Comparison of ENCODE assay signal across 28 mouse cellular contexts in the genomic region with DNA sequence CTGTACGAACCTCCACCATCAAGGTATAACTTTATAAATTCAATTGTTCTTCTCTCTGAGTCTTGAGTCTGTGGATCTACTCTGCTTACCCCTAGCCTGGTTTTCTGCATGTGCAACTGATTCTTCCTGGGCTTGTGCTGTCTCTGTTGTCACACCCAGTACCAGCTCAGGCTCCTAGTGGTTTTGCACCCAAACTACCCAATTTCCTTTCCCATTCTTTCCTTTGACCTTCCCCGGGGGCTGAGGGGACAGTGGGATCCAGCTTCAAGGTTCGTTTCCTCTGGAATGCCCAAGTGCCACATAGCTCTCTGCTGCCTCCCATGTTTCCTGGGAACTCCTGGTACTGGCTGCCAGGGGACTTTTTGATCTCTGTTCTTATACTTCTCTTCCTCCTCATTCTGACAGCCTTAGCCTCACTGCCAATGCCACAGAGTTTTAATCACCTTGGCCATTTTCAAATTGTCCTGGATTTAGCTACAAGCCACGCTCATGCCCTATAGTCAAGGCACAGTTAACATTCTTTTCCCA. TPM values are rescaled to one million over a fixed set of nuclear protein-coding genes. Genes with fewer than 3 reads are reported as not detected.
DNase-seq lines count a peak whose midpoint lies in the region; TF ChIP-seq lines count a peak whose summit lies in the region.
"Had no signal": no experiment of that assay in that cellular context is flagged by ENCODE, and none has a peak within 500 bp of the region (broad histone marks: within the 10 kb centered on the region; RNA-seq: fewer than 3 reads in every experiment).

No protein-coding gene starts in this region.

- no peak overlapping the region for H3K27ac ChIP-seq in heart, embryonic 10.5 days
- no peak overlapping the region for H3K27ac ChIP-seq in layer of hippocampus, adult 2 months
- H3K27ac ChIP-seq: embryonic facial prominence, embryonic 15.5 days; forebrain, embryonic 15.5 days; heart, adult 2 months; hindbrain, embryonic 14.5 days; limb, embryonic 13.5 days; liver, embryonic 12.5 days; neural tube, embryonic 15.5 days; stomach, embryonic 15.5 days had no signal

- intact Hi-C loops in heart, postnatal 14 days (cut with DNase I), result no loop called here

- peak; percentile 47 for TF ChIP-seq CTCF in layer of hippocampus, adult 2 months (conservative IDR thresholded peaks at IDR 0.05)
- TF ChIP-seq CTCF in brain, embryonic 14.5 days (IDR thresholded peaks at IDR 0.05; ENCODE audit: borderline replicate concordance, extremely low read depth, insufficient read depth, insufficient read length), result 0 out of 2 replicates have a peak, but pooled peaks have one; percentile 1

- no peak for TF ChIP-seq POLR2A in brain, embryonic 14.5 days (IDR thresholded peaks at IDR 0.05; ENCODE audit: borderline replicate concordance, extremely low read depth, insufficient read depth, insufficient read length, poor library complexity, severe bottlenecking)

- H3K4me1 ChIP-seq in heart, embryonic 10.5 days, result no peaks in the 10 kb centered on the region
- H3K4me1 ChIP-seq: embryonic facial prominence, embryonic 15.5 days; forebrain, embryonic 15.5 days; limb, embryonic 13.5 days; neural tube, embryonic 15.5 days; stomach, embryonic 15.5 days had no signal

- no peaks in the 10 kb centered on the region for H3K9me3 ChIP-seq in heart, embryonic 10.5 days
- H3K9me3 ChIP-seq: embryonic facial prominence, embryonic 15.5 days; forebrain, embryonic 15.5 days; G1E; limb, embryonic 13.5 days; liver, embryonic 12.5 days; neural tube, embryonic 15.5 days; stomach, embryonic 15.5 days had no signal

- WGBS in heart, embryonic 10.5 days, result 54% methylated on average over 4 of the region's 4 CpGs

- no peak overlapping the region for H3K4me3 ChIP-seq in heart, embryonic 10.5 days
- no peak overlapping the region for H3K4me3 ChIP-seq in layer of hippocampus, adult 2 months
- H3K4me3 ChIP-seq: embryonic facial prominence, embryonic 15.5 days; forebrain, embryonic 15.5 days; heart, adult 2 months; limb, embryonic 13.5 days; liver, embryonic 12.5 days; neural tube, embryonic 15.5 days; stomach, embryonic 15.5 days had no signal

- H3K36me3 ChIP-seq in heart, embryonic 10.5 days, result no peaks in the 10 kb centered on the region
- H3K36me3 ChIP-seq: embryonic facial prominence, embryonic 15.5 days; G1E; limb, embryonic 13.5 days; liver, embryonic 12.5 days; stomach, embryonic 15.5 days had no signal

- peaks cover 11% of the 10 kb centered on the region; the same call in 1 of the 2 replicates for H3K27me3 ChIP-seq in heart, embryonic 10.5 days (ENCODE audit: insufficient read depth, poor library complexity, severe bottlenecking)
- H3K27me3 ChIP-seq: embryonic facial prominence, embryonic 15.5 days; forebrain, embryonic 15.5 days; limb, embryonic 13.5 days; neural tube, embryonic 15.5 days; stomach, embryonic 15.5 days had no signal

- DNase-seq in heart, embryonic 10.5 days (ENCODE audit: low spot score), result peak; percentile 51
- no peak for DNase-seq in heart, postnatal 14 days
- no peak for DNase-seq in layer of hippocampus, adult 2 months (ENCODE audit: low spot score in 2 of 2)
- DNase-seq in layer of hippocampus, adult 9-10 months (ENCODE audit: low spot score), result no peak
- peak; percentile 8 for DNase-seq in ES-CJ7 (ENCODE audit: low read depth, low spot score)
- no peak for DNase-seq in brain, embryonic 14.5 days (ENCODE audit: low read depth)
- no peak for DNase-seq in spleen, postnatal 36 days (ENCODE audit: low spot score in 2 of 2)
- DNase-seq: adrenal gland, postnatal 25 days; cerebellum, adult 9-10 months; gastrocnemius, postnatal 14 days; heart, postnatal 36 days; kidney, postnatal 10 days; layer of hippocampus, postnatal 36 days; lung, adult 18-20 months; lung, postnatal 4 days; right cerebral cortex, adult 18-20 months; right cerebral cortex, postnatal 4 days; thymus, adult 18-20 months; thymus, postnatal 36 days had no signal

RNA-seq across cellular contexts. Expression of a gene that starts 20.3 kb away (rescaled TPM):
- polyA plus RNA-seq in heart, embryonic 10.5 days (2016; fragmentation: Nextera tagmentation; extraction: Ambion mirVana), result 30.5 and 37.2 TPM in 2 replicates
- 10 to 100 TPM; 11.2 to 12.7 TPM for total RNA-seq in heart, postnatal 14 days (2021)
- total RNA-seq in layer of hippocampus, adult 2 months (2021), result 10 to 100 TPM; 12.5 to 12.9 TPM
- 19.5 and 19.9 TPM in 2 replicates for polyA plus RNA-seq in brain, embryonic 14.5 days (2012; rRNA removed)

RNA-seq across cellular contexts. Expression of a gene that starts 37.3 kb away (rescaled TPM):
- polyA plus RNA-seq in heart, embryonic 10.5 days (2016; fragmentation: Nextera tagmentation; extraction: Ambion mirVana), result 1.5 and 2.4 TPM in 2 replicates
- total RNA-seq in heart, postnatal 14 days (2021), result 10 to 100 TPM; 35.5 to 37.7 TPM
- 10 to 100 TPM; 74.1 to 74.9 TPM for total RNA-seq in layer of hippocampus, adult 2 months (2021)
- 3.6 and 7.4 TPM in 2 replicates for polyA plus RNA-seq in brain, embryonic 14.5 days (2012; rRNA removed)

Comparison
In these comparisons a context has a peak if more than half of its experiments do, and no peak if none do; other contexts are left out.
1. DNase-seq: peak in heart, embryonic 10.5 days (single experiment) and ES-CJ7 (single experiment); none in heart, postnatal 14 days (0 of 2), layer of hippocampus, adult 2 months (0 of 2), layer of hippocampus, adult 9-10 months (single experiment), brain, embryonic 14.5 days (single experiment) and spleen, postnatal 36 days (0 of 2).